Mouse (Mus musculus): ENCODE measurements around the gene Olfr410. TPM values are rescaled to one million over a fixed set of nuclear protein-coding genes. Genes with fewer than 3 reads are reported as not detected.

The Olfr410 gene
- polyA plus RNA-seq (2021), result not detected

DNA sequence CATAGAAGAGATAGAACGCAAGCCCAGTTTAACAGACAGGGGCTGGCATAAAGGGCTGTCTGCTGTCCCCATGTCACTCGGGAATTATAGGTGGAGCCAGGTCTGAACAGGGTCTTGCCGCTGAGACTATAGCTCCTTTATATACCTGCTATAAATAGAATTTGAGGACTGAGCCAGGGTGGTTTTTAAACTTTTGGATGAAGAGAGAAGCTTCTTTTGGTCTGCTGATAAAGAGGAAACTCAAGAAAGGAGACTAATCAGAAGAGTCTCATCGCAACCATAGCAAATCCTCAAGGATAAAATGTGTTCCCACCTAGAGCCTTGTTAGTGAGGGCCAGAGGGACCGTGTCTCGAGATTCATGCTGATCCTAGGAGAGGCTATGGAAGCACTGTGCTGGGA is at the start of gene Olfr410:
Olfr410 (minus strand) TSS at position 101 of the 400 bp plus-strand sequence.
- peaks cover 26% of the 10 kb centered on the region for H3K27me3 ChIP-seq
- no peak for TF ChIP-seq CTCF (IDR thresholded peaks at IDR 0.05)
- ATAC-seq, result no peak
- ChIA-PET CTCF (no interaction called here), POLR2A (no interaction called here)
- in situ Hi-C loops (cut with MboI; ENCODE audit: low pct_unique_long_range_greater_than_20kb), result no loop called here
- DNase-seq (ENCODE audit: low read depth, low spot score), result no peak

DNA sequence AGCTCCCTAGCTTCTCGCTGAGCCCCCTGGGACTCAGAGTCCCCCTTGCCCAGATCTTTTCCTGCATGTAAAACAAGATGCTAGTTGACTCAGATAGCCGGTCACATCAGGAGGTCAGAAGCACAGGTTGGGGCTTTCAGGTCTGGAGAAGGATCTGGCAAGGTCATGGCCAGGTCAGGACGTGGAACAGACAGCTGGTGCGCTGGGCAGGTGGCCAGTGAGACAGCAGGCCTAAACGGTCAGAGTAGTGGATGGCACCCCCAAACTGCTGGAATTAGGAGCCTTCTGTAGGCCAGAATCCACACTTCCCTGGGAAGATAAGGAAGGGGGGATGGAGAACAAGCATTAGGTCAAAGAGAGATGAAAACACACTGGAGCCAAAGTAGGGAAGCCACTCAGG is 49.4 kb upstream of the Olfr410 start:
- CTCF ChIA-PET, result interaction anchor here (1.0 kb wide), 1 partner anchor 9 kb away, joined by 3 read pairs; no protein-coding TSS in a partner anchor
- in situ Hi-C loops (cut with MboI; ENCODE audit: low pct_unique_long_range_greater_than_20kb), result no loop called here
- no peak for TF ChIP-seq CTCF (IDR thresholded peaks at IDR 0.05)
- H3K27me3 ChIP-seq, result no peaks in the 10 kb centered on the region
- ATAC-seq, result no peak
- DNase-seq (ENCODE audit: low read depth, low spot score), result no peak
- POLR2A ChIA-PET, result no interaction called here

DNA sequence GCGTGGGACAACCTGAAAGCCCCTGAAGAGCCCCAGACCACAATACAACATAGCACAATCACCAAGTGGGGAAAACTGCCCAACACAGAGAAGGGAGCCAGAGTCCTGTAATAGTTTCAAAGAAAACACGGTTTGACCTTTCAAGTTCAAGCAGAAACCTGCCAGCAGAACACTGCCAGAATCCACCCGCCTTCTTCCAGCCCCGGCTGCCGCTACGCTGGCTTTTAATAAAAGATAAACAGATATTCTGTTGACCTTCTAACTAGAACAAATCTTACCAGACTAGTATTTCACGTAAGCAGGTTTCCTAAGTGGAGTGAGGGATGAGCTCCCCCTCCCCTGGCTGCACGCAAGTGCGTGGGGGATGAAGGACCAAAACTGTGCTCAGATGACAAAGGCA is 47.8 kb upstream of the Olfr410 start:
- in situ Hi-C loops (cut with MboI; ENCODE audit: low pct_unique_long_range_greater_than_20kb), result no loop called here
- ChIA-PET CTCF (no interaction called here), POLR2A (no interaction called here)
- ATAC-seq, result no peak
- DNase-seq (ENCODE audit: low read depth, low spot score), result no peak
- no peak for TF ChIP-seq CTCF (IDR thresholded peaks at IDR 0.05)
- no peaks in the 10 kb centered on the region for H3K27me3 ChIP-seq

DNA sequence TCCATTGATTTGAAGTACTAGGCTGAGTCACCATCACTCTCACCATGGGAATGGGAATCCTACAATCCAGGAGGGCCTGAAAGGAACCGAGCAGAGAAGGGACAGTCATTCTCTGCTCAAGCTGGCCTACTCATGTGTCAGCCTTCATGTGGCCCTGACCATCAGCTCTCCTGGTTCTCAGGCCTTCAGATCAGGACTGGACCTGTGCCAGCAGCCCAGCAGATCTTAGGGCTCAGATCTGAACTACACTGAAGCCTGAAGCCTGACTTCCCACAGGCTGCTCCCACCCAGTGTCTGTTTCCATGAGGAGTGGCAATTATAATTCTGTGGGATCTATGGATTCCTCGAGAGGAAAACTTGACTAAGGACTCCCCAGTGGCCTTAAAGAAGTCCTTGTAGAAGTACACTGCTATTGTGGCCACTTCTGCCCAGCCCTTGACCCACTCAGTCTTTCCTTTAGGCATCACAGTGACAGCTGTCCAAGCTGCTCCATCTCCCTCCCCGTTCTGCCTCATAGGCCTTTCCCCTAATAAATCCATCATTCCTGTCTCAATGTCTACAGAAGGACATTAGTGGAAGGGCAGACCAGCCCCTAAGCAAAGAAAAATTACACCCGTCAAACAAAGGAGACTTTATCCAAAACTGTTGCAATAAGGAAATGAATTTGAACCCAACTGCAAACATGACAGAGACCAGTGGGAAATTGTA is 41.5 kb upstream of the Olfr410 start:
- no peaks in the 10 kb centered on the region for H3K27me3 ChIP-seq
- DNase-seq (ENCODE audit: low read depth, low spot score) (no peak), ATAC-seq (no peak)
- no peak for TF ChIP-seq CTCF (IDR thresholded peaks at IDR 0.05)
- in situ Hi-C loops (cut with MboI; ENCODE audit: low pct_unique_long_range_greater_than_20kb), result loop anchor here (5.0 kb wide), 1 partner anchor 148 kb away; no protein-coding TSS in a partner anchor
- ChIA-PET POLR2A (no interaction called here), CTCF (interaction anchor here (1.0 kb wide), 1 partner anchor 150 kb away, joined by 3 read pairs; no protein-coding TSS in a partner anchor)

DNA sequence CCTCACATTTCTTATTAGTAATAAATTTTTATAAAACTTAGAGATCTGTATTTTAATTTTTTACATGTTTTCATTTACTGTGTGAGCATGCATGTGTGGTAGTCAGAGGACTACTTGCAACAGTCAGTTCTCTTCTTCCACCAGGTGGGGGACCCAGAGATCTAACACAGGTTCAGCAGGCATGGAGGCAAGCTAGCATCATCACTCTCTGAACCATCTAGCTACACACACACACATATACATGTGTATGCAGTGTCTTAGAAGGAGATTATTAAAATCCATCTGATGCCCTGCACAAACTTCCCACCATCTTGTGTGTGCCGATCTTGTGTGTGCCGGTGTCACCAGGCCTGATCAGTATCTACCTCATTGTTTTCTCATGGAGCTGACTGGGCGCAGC is 39.0 kb upstream of the Olfr410 start:
- ChIA-PET POLR2A (no interaction called here), CTCF (interaction anchor here (0.6 to 2.6 kb wide), 9 partner anchors 8 to 212 kb away, joined by 3 to 29 read pairs (median 4); no protein-coding TSS in a partner anchor)
- peak; percentile 81 for TF ChIP-seq CTCF (IDR thresholded peaks at IDR 0.05)
- DNase-seq (ENCODE audit: low read depth, low spot score) (peak; percentile 9), ATAC-seq (peak; percentile 60)
- in situ Hi-C loops (cut with MboI; ENCODE audit: low pct_unique_long_range_greater_than_20kb), result loop anchor here (5.0 kb wide), 1 partner anchor 150 kb away; no protein-coding TSS in a partner anchor
- peaks cover 11% of the 10 kb centered on the region for H3K27me3 ChIP-seq

DNA sequence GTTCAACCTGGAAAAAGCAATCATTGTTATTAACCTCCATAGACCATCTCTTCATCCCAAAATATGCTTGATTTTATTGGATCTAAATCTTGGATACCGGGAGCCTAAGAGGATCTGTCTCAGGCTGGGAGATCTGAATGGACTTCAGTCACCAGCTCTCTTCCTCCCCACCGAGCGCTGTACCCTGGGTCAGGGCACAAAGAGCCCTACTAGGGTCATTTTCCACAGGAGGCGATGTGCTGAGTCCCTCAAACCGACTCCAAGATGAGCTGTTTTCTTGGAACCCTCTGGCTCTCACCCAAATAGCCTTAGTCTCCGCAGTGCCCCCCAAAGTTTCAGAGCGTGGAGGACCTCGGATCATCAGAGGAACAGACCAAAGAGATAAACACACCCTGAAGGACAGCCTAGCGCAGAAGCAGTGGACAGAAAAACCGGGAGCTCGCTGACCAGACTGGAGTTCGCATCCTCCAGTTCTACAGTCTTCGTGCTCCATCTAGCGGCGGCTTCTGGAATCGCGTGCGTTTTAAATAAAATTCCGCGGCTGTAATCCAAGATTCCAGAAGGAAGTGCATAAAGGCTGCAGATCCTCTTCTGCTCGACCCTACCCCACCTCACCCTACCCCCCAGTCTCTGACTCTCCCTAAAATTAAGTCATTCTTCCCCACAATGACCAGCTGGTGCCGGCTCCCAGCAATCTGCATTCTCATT is 33.7 kb upstream of the Olfr410 start:
- ATAC-seq (peak; percentile 54), DNase-seq (ENCODE audit: low read depth, low spot score) (peak; percentile 9)
- ChIA-PET POLR2A (no interaction called here), CTCF (interaction anchor here (0.9 to 2.4 kb wide), 5 partner anchors 11 to 718 kb away, joined by 3 to 10 read pairs (median 3); partner anchors contain the start of gene Olfr412)
- in situ Hi-C loops (cut with MboI; ENCODE audit: low pct_unique_long_range_greater_than_20kb), result loop anchor here (5.0 to 25.0 kb wide), 3 partner anchors 384 to 1084 kb away; partner anchors contain the start of gene Olfr398
- TF ChIP-seq CTCF (IDR thresholded peaks at IDR 0.05), result peak; percentile 91
- peaks cover 31% of the 10 kb centered on the region for H3K27me3 ChIP-seq

DNA sequence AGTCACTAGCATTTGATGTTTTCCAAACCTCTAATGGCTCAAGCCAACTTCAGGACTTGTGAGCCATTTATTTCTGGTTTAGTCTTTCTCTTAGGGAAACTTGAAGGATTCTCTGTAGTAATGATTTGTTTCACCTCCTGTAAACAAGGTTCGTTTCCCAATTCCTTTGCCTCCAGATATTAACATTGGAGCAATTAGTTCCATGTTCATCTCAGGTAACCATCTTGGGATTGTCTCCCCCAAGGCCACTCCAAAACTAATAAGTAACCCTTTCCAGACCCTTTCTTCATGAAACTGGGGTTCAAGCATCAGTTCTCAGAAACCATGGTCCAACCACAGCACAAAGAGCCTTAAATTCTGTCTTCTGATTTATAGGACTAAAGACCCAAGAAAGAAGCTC is 23.9 kb upstream of the Olfr410 start, which contains the start of gene Olfr412:
Olfr412 (plus strand) TSS at position 301 of the 400 bp plus-strand sequence.
- ChIA-PET CTCF (interaction anchor here (1.0 to 2.2 kb wide), 2 partner anchors 8 to 10 kb away, joined by 3 to 6 read pairs; no protein-coding TSS in a partner anchor), POLR2A (no interaction called here)
- in situ Hi-C loops (cut with MboI; ENCODE audit: low pct_unique_long_range_greater_than_20kb), result loop anchor here (25.0 kb wide), 2 partner anchors 374 to 1074 kb away; partner anchors contain the start of gene Olfr398
- ATAC-seq (no peak), DNase-seq (ENCODE audit: low read depth, low spot score) (no peak)
- TF ChIP-seq CTCF (IDR thresholded peaks at IDR 0.05), result no peak
- H3K27me3 ChIP-seq, result peaks cover 13% of the 10 kb centered on the region

DNA sequence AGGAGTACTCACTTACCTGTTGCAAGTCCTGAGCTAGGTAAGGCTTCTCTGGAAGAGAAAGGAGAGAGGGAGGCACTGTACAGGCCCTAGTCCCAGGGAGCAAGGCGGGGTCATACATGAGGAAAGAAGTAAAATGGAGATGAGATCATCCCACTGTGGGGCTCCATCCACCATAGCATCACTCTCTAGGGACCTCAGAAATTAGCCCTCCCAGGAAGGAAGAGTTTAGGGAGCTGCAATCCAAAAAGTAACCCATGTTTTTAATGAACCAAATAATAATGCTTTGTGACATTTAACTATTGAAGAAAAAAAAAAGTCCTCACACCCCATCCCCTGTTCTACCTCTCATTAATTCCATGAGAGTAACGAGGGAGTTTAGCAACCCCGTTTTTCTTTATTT is 14.7 kb upstream of the Olfr410 start, which contains the start of gene Olfr411:
Olfr411 (minus strand) TSS at position 101 of the 400 bp plus-strand sequence.
- TF ChIP-seq CTCF (IDR thresholded peaks at IDR 0.05), result no peak
- in situ Hi-C loops (cut with MboI; ENCODE audit: low pct_unique_long_range_greater_than_20kb), result loop anchor here (25.0 kb wide), 2 partner anchors 365 to 1065 kb away; partner anchors contain the start of gene Olfr398
- H3K27me3 ChIP-seq, result no peaks in the 10 kb centered on the region
- DNase-seq (ENCODE audit: low read depth, low spot score) (no peak), ATAC-seq (no peak)
- ChIA-PET CTCF (no interaction called here), POLR2A (no interaction called here)

DNA sequence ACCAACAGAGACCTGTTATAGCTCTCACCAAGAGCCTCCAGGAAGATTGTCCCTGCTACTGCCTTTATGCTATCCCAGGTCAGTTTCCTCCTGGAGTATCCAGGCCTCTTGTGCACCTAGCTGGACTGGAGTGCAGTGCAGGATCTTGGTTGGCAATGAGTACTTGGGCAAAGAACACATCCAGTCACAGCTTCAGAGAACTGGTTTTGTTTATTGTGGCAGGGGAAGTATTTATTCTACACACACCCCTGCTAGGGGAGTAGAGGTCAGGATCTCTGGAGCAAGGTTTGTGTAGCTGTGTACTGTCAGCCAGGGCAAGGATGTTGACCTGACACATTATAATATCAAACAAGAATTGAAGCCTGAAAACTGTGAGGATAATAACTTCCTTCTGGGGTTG is 9.1 kb downstream of the Olfr410 start:
- H3K27me3 ChIP-seq, result peaks cover 25% of the 10 kb centered on the region
- ATAC-seq, result no peak
- POLR2A ChIA-PET, result no interaction called here
- in situ Hi-C loops (cut with MboI; ENCODE audit: low pct_unique_long_range_greater_than_20kb), result no loop called here
- TF ChIP-seq CTCF (IDR thresholded peaks at IDR 0.05), result no peak
- DNase-seq (ENCODE audit: low read depth, low spot score), result no peak
- CTCF ChIA-PET, result no interaction called here

DNA sequence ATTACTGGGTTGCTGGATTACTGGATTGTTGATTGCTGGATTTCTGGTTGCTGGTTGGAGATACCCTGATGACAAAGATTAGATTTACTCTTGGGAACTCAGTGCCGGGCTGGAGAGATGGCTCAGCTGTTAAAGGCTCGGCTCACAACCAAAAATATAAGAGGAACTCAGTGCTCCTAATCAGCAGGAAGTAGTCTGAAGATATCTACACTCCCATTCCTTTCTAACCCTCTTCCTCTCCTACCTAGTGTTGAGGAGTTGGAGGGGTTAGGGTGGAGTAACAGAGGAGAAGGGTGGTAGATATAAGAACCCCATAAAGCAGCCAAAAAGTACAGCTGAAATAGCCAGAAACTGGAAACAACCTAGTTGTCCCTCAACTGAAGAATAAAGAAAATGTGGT is 11.8 kb downstream of the Olfr410 start:
- POLR2A ChIA-PET, result no interaction called here
- ATAC-seq, result no peak
- no peak for TF ChIP-seq CTCF (IDR thresholded peaks at IDR 0.05)
- no peak for DNase-seq (ENCODE audit: low read depth, low spot score)
- in situ Hi-C loops (cut with MboI; ENCODE audit: low pct_unique_long_range_greater_than_20kb), result no loop called here
- H3K27me3 ChIP-seq, result peaks cover 15% of the 10 kb centered on the region
- CTCF ChIA-PET, result no interaction called here

DNA sequence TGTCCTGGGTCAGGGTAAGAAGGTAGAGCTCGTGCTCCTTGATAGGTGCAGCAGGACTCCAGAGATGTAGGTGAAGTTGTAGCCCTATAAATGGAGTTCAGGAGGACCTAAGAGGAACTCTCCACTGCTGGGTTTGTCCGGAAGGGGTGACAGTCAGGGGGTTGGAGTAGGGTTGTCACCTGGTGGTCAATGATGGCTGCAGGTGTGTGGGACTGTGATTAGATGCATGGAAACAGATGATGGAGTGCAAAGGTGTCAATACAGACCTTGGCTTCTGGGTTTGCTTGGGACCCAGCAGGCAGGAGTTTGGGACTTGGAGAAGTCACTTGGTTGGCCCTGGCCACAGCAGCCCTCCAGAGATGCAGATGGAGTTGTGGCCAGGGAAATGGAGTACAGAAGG is 50.6 kb downstream of the Olfr410 start:
- CTCF ChIA-PET, result no interaction called here
- in situ Hi-C loops (cut with MboI; ENCODE audit: low pct_unique_long_range_greater_than_20kb), result no loop called here
- no peak for DNase-seq (ENCODE audit: low read depth, low spot score)
- no peak for TF ChIP-seq CTCF (IDR thresholded peaks at IDR 0.05)
- no peaks in the 10 kb centered on the region for H3K27me3 ChIP-seq
- POLR2A ChIA-PET, result no interaction called here
- ATAC-seq, result no peak
